Mouse (Mus musculus) heart, embryonic 12.5 days (tissue): ENCODE results near the gene CN725425. TPM values are rescaled to one million over a fixed set of nuclear protein-coding genes. Genes with fewer than 3 reads are reported as not detected.

Experiments
- ATAC-seq: fragments of 200-750 bp; cut with Nextera tagmentation; 2 replicates; pipeline ENCODE4 v1.8.0; 2017; ENCODE audit warnings: moderate TSS enrichment, moderate library complexity; ENCODE audit not compliant: insufficient number of reproducible peaks, low FRiP score
- H3K27ac ChIP-seq: fragments of 300-500 bp; sonication (generic); 2 replicates; pipeline ENCODE4 v1.5.1; 2016; ENCODE audit warnings: mild to moderate bottlenecking, moderate library complexity; ENCODE audit not compliant: poor library complexity, severe bottlenecking
- H3K27me3 ChIP-seq: fragments of 300-500 bp; sonication (generic); replicated peaks from 2 replicates; pipeline ENCODE4 v1.6.1; 2016; ENCODE audit warnings: mild to moderate bottlenecking, moderate library complexity
- H3K36me3 ChIP-seq: fragments of 300-500 bp; sonication (generic); 2 replicates; pipeline ENCODE4 v1.6.1; 2016; ENCODE audit warnings: mild to moderate bottlenecking, moderate library complexity
- H3K4me1 ChIP-seq: fragments of 300-500 bp; sonication (generic); replicated peaks from 2 replicates; pipeline ENCODE4 v1.6.1; 2016; ENCODE audit warnings: mild to moderate bottlenecking
- H3K4me2 ChIP-seq: fragments of 300-500 bp; sonication (generic); 2 replicates; pipeline ENCODE4 v1.6.1; 2016; ENCODE audit warnings: mild to moderate bottlenecking, moderate library complexity
- H3K4me3 ChIP-seq: fragments of 300-500 bp; sonication (generic); 2 replicates; pipeline ENCODE4 v1.5.1; 2016; ENCODE audit warnings: mild to moderate bottlenecking
- H3K9ac ChIP-seq: fragments of 300-500 bp; sonication (generic); 2 replicates; pipeline ENCODE4 v1.6.1; 2016; ENCODE audit warnings: mild to moderate bottlenecking, moderate library complexity
- H3K9me3 ChIP-seq: fragments of 300-500 bp; sonication (generic); replicated peaks from 2 replicates; pipeline ENCODE4 v1.6.1; 2016; ENCODE audit warnings: mild to moderate bottlenecking, moderate library complexity
- WGBS: fragments of 180-500 bp; shearing (Covaris S2); methylation state at CpG from one replicate; pipeline ENCODE4 v1.1.7; 2016; 5-methylcytosine and 5-hydroxymethylcytosine counted together
- polyA plus RNA-seq: library from polyadenylated mRNA; unstranded; fragments of >200 nt; fragmentation: Nextera tagmentation; extraction: Ambion mirVana; gene quantifications from 2 replicates; pipeline ENCODE4 v1.2.1, GENCODE M21; 2016

Gene CN725425
- not detected in 2 replicates for polyA plus RNA-seq

DNA sequence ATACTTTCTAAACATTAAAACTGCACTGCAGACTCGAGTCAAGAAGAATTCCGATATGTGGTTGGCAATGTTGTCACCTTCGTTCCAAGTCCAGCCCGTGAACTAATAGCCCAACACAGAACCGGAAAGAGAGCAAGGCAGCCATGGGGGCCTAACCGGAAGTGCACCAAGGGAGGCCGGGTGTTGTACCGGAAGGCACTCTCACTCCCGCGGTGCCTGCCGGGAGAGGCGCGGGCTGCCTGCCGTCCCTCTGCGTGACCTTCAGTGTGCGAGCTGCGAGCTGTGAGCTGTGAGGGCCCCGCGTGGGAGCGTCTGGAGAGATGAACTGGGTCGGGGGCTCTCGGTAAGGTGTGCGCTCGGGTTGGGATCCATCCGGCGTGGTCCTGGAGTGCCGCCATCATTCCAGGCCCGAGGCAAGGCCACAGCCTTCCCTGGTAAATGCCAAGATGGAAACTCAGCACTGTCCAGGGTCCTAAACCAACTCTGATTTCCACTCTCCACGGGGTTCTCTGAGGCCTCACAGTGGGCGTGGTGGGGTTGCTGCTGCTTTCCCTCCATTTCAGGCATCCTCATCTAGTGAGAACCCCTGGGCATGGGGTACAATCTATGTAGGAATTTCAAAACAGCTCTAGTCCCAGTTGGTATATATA lies at the start of gene CN725425:
TSS of gene CN725425 (plus strand) at position 239 of the 650 bp plus-strand sequence.
- Histone ChIP-seq H3K9me3 (no peaks in the 10 kb centered on the region), H3K27ac (no peak within 1 kb of the TSS), H3K9ac (no peak within 1 kb of the TSS), H3K4me1 (no peaks in the 10 kb centered on the region), H3K36me3 (no peaks in the 10 kb centered on the region), H3K4me2 (no peak within 1 kb of the TSS), H3K4me3 (no peak within 1 kb of the TSS), H3K27me3 (no peaks in the 10 kb centered on the region)
- ATAC-seq: no peak; the same call in 1 of the 2 replicates
- WGBS: 86% methylated on average over 30 of the region's 30 CpGs

DNA sequence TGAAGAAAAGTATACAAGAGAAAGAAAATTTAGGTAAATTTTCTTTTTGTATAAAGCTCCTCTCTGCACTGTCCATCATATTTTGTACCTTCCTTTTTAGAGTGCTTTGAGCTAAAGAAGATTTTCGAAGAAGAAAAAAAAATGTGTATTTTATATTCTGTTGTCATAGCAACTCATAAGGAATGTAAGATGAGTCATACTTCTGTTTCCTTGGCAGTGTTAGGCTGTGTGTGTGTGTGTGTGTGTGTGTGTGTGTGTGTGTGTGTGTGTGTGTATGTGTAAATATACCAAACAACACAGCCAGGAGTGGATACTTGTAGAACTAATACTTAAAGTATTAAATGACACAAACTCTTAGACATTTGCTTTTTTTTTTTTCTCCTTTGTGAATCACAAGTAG lies 46.7 kb upstream of the CN725425 start:
- no peaks in the 10 kb centered on the region for H3K27me3 ChIP-seq

GRCm38 (mm10) chr15:91153311-91153710 lies 46.0 kb upstream of the CN725425 start:
- ATAC-seq: no peak
- WGBS: 70% methylated on average over 3 of the region's 3 CpGs
- no peak overlapping the region for H3K27ac ChIP-seq
- no peak overlapping the region for H3K9ac ChIP-seq
- H3K4me3 ChIP-seq: no peak overlapping the region
- H3K4me1 ChIP-seq: no peaks in the 10 kb centered on the region
- H3K36me3 ChIP-seq: no peaks in the 10 kb centered on the region
- H3K27me3 ChIP-seq: no peaks in the 10 kb centered on the region
- no peaks in the 10 kb centered on the region for H3K9me3 ChIP-seq
- no peak overlapping the region for H3K4me2 ChIP-seq

More for the DNA sequence above, 46.7 kb upstream of the CN725425 start:
- Histone ChIP-seq H3K4me1 (no peaks in the 10 kb centered on the region), H3K4me3 (no peak overlapping the region), H3K36me3 (no peaks in the 10 kb centered on the region), H3K4me2 (no peak overlapping the region), H3K9me3 (no peaks in the 10 kb centered on the region), H3K9ac (no peak overlapping the region), H3K27ac (no peak overlapping the region)
- no peak for ATAC-seq
- WGBS: 53% methylated on average over 1 of the region's 1 CpGs

DNA sequence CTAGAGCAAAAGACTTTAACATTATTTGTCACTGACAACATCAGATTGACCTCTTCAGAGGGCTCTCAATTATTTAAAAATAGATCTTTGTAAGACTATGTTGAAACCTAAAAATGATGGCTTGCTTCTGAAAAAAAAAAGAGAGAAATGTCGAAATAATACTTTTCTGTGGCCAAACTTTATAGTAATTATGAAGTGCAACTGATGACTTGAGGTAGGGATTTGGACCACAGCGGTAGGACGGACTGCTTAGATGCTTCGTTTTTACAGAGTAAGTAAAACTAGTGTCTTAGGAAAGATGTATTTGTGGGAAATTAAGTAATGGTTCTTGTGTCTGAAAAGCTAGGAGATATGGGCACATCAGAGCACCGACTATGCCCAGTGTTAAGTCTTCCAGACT lies 38.1 kb upstream of the CN725425 start:
- Histone ChIP-seq H3K4me3 (no peak overlapping the region), H3K9ac (no peak overlapping the region), H3K9me3 (no peaks in the 10 kb centered on the region), H3K36me3 (no peaks in the 10 kb centered on the region), H3K27ac (no peak overlapping the region), H3K27me3 (no peaks in the 10 kb centered on the region), H3K4me1 (no peaks in the 10 kb centered on the region), H3K4me2 (no peak overlapping the region)
- no peak for ATAC-seq
- WGBS: 81% methylated on average over 5 of the region's 5 CpGs

GRCm38 (mm10) chr15:91163454-91163853 lies 35.8 kb upstream of the CN725425 start:
- Histone ChIP-seq H3K27me3 (no peaks in the 10 kb centered on the region), H3K9ac (no peak overlapping the region), H3K4me3 (no peak overlapping the region), H3K4me2 (no peak overlapping the region), H3K9me3 (no peaks in the 10 kb centered on the region), H3K27ac (no peak overlapping the region), H3K4me1 (no peaks in the 10 kb centered on the region), H3K36me3 (no peaks in the 10 kb centered on the region)
- ATAC-seq: no peak
- 73% methylated on average over 2 of the region's 2 CpGs for WGBS

DNA sequence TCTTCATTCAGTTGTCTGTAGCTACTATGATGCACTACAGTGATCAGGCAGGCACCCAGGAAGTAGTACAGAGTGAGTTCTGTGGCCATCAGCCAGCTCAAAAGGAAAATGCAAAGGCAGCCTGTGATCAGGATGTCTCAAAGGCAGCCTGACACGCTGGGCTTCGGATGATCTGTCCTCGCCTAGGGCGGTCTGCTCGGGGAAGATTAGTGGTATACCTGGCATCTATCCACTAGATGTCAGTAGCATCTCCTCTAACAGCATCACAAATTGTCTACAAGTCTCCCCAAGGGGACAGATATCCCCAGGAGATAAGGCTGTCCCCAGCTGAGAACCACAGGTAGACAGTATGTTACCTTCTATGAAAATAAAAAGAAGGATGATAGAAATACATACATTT lies 34.3 kb upstream of the CN725425 start:
- Histone ChIP-seq H3K27ac (no peak overlapping the region), H3K4me2 (no peak overlapping the region), H3K36me3 (no peaks in the 10 kb centered on the region), H3K9me3 (no peaks in the 10 kb centered on the region), H3K27me3 (no peaks in the 10 kb centered on the region), H3K4me1 (no peaks in the 10 kb centered on the region), H3K4me3 (no peak overlapping the region), H3K9ac (no peak overlapping the region)
- 6% methylated on average over 5 of the region's 5 CpGs for WGBS
- no peak for ATAC-seq

- ATAC-seq: no peak
Observed at GRCm38 (mm10) chr15:91167850-91168562, 31.3 kb upstream of the CN725425 start.

GRCm38 (mm10) chr15:91170602-91171328 lies 28.5 kb upstream of the CN725425 start:
- Histone ChIP-seq H3K27me3 (no peaks in the 10 kb centered on the region), H3K9me3 (no peaks in the 10 kb centered on the region), H3K4me3 (no peak overlapping the region), H3K27ac (no peak overlapping the region), H3K9ac (no peak overlapping the region), H3K4me2 (no peak overlapping the region), H3K36me3 (no peaks in the 10 kb centered on the region), H3K4me1 (no peaks in the 10 kb centered on the region)
- ATAC-seq: no peak
- WGBS: 83% methylated on average over 9 of the region's 9 CpGs

More at GRCm38 (mm10) chr15:91167850-91168562, 31.3 kb upstream of the CN725425 start:
- H3K9ac ChIP-seq: no peak overlapping the region
- no peak overlapping the region for H3K27ac ChIP-seq
- no peaks in the 10 kb centered on the region for H3K4me1 ChIP-seq
- H3K27me3 ChIP-seq: no peaks in the 10 kb centered on the region
- no peak overlapping the region for H3K4me3 ChIP-seq
- 81% methylated on average over 13 of the region's 13 CpGs for WGBS
- no peak overlapping the region for H3K4me2 ChIP-seq
- no peaks in the 10 kb centered on the region for H3K36me3 ChIP-seq
- no peaks in the 10 kb centered on the region for H3K9me3 ChIP-seq

DNA sequence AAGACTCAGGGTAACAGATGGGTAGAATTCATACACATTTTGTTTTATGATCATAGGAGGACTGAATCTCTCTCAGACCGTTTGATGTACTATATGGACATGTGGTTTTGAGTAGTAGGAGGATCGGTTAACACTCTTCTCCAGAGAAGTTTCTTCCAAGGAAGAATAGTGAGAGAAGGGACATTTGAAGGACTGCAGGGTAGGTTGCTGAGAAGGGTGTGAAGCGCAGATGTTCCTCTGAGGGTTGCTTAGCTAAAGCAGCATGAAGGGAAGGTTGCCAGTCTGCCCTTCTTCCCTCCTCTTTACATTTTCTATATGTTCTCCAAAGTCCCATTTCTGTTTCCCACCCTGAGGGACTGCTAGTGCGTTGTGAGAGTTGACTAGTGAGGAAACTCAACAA lies 28.0 kb upstream of the CN725425 start:
- H3K4me3 ChIP-seq: no peak overlapping the region
- no peak overlapping the region for H3K27ac ChIP-seq
- no peaks in the 10 kb centered on the region for H3K4me1 ChIP-seq
- H3K9ac ChIP-seq: no peak overlapping the region
- H3K36me3 ChIP-seq: no peaks in the 10 kb centered on the region
- WGBS: 79% methylated on average over 4 of the region's 4 CpGs
- ATAC-seq: no peak
- H3K9me3 ChIP-seq: no peaks in the 10 kb centered on the region
- no peaks in the 10 kb centered on the region for H3K27me3 ChIP-seq
- no peak overlapping the region for H3K4me2 ChIP-seq

DNA sequence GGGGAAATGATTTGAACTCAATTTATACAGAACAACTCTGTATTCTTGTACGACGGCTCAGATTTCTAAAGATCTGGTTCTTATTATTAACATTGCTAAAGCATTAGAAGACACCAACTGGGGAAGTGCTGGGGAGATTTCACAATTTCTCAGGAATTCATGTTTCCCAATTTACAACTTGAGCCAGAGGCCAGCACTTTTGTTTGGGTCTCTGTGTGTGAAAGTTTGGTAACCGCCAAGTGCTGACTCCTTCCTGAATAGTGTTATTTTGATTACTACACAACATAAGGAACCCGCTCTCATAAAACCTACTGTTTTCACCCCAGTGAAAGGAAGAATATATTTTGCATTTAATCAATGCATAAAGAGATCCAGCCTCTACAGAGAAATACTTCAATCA lies 27.1 kb upstream of the CN725425 start:
- no peak for ATAC-seq
- no peak overlapping the region for H3K4me2 ChIP-seq
- no peak overlapping the region for H3K4me3 ChIP-seq
- 81% methylated on average over 4 of the region's 4 CpGs for WGBS
- H3K27me3 ChIP-seq: no peaks in the 10 kb centered on the region
- no peak overlapping the region for H3K9ac ChIP-seq
- H3K36me3 ChIP-seq: no peaks in the 10 kb centered on the region
- no peaks in the 10 kb centered on the region for H3K4me1 ChIP-seq
- H3K9me3 ChIP-seq: no peaks in the 10 kb centered on the region
- no peak overlapping the region for H3K27ac ChIP-seq

GRCm38 (mm10) chr15:91178656-91179314 lies 20.5 kb upstream of the CN725425 start:
- 72% methylated on average over 9 of the region's 9 CpGs for WGBS
- no peaks in the 10 kb centered on the region for H3K4me1 ChIP-seq
- no peak overlapping the region for H3K27ac ChIP-seq
- H3K9me3 ChIP-seq: no peaks in the 10 kb centered on the region
- no peaks in the 10 kb centered on the region for H3K36me3 ChIP-seq
- no peak overlapping the region for H3K4me2 ChIP-seq
- H3K9ac ChIP-seq: no peak overlapping the region
- no peaks in the 10 kb centered on the region for H3K27me3 ChIP-seq
- no peak overlapping the region for H3K4me3 ChIP-seq
- ATAC-seq: no peak
